Mouse (Mus musculus) heart, adult 9 months (tissue): ENCODE measurements at regions not wholly inside any gene's neighbourhood (a gene's known extent, or its start where the extent isn't known, plus 50 kb on each side); places are given as distances from the start of the nearest gene placed in this dataset.

Source experiments
- DNase-seq, 2 experiments: peaks; one replicate each; pipeline ENCODE4 v3.0.0; 2022; ENCODE audit warnings: low spot score in 2 of 2

DNA sequence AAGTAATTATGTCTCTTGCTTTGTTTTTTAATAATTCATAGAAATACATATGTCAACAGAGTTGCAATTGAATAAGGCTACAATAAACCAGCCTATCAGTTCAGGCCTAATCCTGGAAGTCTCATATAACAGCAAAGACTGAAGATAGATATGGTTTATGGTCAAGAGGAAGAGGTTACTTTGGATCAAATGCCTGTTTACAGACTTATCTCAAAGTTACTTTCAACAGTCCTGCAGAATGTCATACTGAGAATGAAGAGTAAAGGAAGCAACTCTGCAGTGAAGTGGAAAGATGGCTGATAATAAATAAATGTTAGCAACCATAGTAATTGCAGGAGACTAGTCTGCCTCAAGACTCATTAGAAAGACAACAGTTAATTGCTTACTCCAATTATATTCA is 684.8 kb upstream of the Vstm2a start:
- DNase-seq = no peak

DNA sequence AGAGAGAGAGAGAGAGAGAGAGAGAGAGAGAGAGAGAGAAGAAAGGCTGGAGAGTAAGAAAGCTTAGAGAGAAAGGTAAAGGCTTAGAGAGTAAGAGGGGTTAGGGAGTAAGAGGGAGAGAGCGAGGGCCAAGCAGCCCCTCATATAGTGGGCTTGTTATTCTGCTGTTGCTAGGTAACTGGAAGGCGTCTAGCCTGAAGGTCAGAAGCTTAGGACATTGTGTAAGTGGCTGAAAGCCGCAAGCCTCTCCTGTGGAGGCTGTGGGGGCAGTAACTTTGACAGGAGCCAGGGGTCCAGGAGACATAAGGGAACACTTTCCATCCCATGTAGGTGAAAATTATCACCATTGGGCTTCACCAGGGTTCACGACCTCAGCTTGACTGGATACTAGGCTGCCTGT is 637.6 kb upstream of the Vstm2a start:
- no peak for DNase-seq

DNA sequence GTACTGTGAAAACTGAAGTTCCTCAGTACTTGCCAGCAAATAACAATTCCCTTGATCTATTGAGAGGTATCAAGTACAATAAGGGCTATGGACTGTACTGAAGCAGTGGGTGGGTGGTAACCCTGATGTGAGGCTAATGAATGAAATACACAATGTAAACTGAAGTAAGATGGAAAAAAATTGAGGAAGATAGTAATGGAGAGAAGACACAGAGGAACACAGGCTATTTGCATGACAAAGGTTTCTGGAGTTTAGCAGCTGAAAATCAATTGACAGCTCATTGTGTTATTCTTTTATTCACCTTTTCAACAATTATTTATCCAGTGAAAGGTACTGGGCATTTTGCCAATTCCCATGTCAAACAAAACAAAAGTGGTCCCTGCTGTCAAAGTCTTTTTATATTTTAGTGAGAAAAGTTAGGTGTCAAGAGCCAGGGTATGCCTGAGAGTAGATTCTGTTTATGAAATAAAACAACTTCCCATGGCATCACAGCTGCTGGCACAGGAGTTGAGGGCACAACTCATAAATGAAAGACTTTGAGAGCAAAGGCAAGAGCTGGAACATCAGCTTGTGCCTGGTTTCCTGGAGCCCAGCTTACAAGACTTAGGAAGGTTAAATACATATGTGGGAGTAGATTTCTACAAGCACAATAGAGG is 608.4 kb upstream of the Vstm2a start:
- DNase-seq = no peak

DNA sequence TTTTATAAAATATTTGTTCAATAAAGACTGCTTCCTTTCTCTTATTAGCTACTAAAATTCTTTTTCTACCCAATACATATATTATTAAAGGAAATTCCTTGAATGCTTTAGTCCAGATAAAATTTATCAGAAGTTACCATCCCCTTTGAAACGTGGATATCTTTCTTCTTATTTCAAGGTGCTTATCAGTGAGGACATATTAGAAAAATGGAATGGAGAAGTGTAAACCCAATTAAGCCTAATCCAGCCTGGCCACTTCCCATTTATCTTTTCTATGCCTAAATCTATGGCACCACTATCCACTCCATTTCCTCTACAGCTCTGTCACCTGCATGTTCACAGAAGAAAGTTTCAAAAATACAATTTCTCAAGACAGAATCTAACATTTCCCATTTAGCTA is 568.5 kb upstream of the Vstm2a start:
- no peak for DNase-seq

DNA sequence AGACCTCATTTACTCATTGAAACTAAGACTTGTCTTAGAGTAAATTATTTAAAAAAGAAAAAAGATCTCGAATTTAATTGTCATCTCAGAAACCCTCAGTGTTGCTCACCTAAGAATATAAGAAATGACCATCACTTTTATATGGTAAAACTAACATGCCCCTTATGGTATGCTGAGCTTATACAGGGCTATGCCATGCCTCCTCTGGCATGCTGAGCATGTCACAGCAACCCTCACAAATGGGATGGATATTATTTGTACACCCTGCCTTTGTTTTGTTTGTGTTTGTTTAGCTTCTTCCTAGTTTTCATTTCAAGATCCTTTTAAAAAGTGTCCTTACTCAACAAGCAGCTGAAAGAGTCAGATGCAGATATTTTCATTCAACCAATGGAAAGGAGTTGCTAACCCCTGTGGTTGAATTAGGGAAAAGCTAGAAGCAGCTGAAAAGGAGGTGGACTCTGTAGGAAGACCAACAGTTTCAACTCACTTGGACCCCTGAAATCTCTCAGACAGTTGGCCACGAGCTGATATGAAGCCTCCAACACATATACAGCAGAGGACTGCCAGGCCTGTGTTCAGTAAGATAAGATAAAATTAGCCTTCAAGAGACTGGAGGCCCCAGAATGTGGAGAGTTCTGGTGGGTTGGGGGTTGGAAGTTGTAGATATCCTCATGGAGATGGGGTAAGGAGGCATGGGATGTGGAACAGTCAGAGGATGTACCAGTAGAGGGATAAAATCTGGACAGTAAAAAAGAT is 559.3 kb upstream of the Vstm2a start:
- no peak for DNase-seq

DNA sequence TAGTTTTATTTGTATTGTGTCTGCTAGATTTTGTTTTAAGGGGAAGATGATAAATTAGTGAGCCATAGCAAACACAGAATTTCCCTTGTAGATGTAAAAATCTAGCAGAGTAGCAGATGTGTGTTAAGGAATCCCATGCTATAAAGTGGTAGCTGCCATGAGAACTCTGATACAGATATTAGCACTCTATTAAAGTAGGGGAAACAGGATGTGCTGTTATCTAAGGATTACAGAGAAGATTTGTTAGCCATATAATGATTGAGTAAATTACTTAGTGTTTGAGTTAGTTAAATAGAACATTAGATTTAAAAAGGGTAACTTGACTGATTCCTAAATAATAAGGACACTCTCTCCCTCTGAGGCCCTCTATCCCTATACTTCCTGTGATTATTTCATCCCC is 541.5 kb upstream of the Vstm2a start:
- DNase-seq = no peak

DNA sequence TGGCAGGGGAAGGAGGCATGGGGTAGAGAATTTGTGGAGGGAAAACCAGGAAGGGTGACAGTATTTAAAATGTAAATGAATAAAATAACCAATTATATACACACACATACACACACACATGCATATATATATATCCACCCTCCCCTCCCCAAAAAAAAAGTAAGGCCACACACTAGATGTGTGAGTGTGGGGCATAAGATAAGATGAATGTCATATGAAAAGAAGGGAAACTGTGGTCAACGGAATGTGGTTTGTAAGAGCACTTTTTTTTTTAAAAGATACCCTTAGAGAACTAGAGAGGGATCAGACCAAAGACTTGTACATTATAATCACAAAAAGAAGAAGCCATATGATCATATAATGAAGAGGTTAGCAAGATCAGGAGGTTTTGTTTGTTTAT is 540.0 kb upstream of the Vstm2a start:
- DNase-seq = no peak

DNA sequence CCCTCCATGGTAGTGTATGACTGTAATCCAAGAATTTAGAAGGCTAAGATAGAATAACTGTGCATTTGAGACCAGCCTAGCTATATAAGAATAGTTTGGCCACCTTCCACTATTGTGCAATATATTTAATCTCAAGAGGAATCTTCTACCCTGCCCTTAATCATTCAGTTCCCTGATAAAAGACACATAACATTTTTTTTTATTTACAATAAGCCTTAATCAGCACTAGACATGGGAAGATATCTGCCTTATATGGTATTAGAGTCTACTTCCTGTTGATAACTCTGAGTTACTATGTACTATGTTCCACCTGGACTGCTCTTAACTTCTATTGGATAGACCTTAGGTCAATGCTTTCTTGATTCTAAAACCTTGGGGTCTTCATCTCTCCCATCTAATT is 519.9 kb upstream of the Vstm2a start:
- no peak for DNase-seq

DNA sequence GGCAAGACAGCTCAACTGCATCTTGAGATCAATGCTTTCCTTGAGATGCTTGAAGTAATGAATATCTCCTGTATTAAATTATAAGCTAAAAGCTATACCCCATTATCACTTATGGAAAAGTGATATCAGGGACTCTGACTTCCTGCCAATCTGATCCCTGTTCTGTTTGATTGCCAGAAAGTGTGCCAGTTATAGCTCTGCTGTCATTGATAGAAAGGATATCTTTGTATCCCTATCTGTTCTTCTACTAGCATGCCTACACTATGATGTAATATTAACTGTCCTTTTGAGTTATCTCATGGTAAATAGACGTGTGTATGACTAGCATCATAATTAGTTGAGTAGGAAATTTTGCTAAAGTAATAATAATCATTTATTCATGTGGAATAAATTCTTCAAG is 501.5 kb upstream of the Vstm2a start:
- no peak for DNase-seq

DNA sequence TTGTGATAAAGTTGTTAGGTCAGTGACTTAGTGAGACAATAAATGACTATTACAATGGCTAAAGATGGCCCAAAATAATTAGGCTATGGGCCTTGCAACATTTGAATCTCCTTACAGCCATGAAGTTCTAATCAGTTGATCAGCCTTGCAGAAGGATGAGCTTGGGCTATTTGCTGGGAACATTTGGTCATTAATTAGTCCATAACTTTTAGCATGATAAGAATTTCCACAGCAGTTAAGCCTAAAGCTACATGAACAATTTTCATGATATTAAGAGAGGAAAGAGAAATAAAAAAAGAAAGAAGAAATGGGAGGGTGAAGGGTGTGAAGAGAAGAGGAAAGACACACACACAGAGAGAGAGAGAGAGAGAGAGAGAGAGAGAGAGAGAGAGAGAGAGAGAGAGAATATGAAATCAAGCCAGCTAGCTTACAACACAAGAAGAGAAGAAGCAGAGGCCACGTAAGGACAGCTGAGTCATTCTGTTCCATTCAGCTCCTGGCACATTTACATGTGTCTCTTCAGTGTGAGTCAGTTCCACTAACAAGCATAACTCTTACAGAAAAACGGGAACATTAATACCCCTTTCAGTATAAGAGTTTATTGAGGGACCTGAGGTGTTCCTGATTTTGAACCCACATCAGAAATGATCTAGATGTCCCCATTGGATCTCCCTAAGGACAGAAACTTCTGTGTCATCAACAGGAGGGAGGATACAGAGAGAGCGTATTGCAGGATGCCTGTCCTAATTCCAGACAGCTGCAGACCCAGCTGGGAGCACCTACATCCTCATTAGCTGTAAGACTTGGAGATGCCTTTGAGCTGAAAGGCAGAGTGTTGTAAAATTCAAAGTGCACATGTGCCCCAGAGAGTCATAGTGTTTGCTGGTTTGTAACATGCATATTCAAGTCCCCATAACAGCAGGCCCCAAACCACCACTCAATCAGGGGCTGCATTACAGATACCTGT is 487.6 kb upstream of the Vstm2a start:
- DNase-seq = peak; percentile 19 to 68
